Mouse (Mus musculus): ENCODE results near the gene Otulin. TPM values are rescaled to one million over a fixed set of nuclear protein-coding genes. Genes with fewer than 3 reads are reported as not detected.

The Otulin gene
- total RNA-seq, 2 experiments from 2014 or later: 14.9 to 17.4 TPM

DNA sequence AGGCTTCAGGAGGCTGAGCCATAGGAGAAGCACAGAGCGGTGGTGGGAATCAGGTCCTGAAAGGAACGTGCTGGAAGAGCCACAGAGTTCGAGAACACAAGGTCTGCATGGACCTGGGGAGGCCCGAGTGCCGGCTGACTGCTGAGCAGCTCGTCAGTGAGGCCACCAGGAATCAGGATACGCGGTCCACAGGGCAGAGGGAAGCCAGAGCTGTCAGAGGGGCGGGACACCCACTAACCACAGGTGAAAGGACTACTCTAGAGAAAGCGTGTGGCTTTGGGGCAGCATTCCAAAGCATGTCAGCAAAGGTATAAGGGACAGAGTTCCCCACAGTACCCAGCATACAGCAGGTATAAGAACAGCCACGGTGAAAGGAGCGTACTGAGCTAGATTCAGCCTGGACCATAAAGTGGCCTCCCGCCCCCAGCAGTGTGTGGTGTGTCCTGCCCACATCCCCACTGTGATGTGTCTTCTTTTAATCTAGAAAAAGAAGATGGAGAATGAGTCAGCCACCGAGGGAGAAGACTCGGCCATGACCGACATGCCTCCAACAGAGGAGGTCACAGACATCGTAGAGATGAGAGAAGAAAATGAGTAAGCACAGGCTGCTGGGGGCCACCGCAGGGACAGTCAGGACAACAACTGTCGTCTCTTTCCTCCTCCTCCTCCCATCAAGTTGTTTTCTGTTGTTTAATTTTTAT, 37.7 kb downstream of the Otulin start:
- no peak for DNase-seq
- intact Hi-C loops (cut with DNase I; ENCODE audit: low total_unique reads): no loop called here

DNA sequence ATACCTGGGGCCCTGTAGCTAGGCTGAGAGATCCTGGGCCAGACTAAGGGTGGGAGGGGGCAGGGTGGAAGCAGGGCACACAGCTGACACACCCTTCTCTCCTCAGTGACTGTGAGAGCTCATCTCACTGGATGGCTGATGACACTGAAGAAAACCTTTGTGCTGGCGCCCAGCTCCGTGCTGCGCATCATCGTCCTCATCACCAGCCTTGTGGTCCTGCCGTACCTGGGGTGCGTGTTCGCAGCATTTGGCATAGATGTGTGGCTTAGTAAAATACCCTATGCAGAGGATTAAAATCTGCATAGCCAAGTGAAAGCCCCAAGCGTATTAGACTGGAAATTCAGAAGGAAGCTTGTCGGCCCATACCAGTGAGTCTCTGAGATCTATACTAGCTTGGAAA, 39.7 kb downstream of the Otulin start:
- no peak for DNase-seq
- intact Hi-C loops (cut with DNase I; ENCODE audit: low total_unique reads): no loop called here

DNA sequence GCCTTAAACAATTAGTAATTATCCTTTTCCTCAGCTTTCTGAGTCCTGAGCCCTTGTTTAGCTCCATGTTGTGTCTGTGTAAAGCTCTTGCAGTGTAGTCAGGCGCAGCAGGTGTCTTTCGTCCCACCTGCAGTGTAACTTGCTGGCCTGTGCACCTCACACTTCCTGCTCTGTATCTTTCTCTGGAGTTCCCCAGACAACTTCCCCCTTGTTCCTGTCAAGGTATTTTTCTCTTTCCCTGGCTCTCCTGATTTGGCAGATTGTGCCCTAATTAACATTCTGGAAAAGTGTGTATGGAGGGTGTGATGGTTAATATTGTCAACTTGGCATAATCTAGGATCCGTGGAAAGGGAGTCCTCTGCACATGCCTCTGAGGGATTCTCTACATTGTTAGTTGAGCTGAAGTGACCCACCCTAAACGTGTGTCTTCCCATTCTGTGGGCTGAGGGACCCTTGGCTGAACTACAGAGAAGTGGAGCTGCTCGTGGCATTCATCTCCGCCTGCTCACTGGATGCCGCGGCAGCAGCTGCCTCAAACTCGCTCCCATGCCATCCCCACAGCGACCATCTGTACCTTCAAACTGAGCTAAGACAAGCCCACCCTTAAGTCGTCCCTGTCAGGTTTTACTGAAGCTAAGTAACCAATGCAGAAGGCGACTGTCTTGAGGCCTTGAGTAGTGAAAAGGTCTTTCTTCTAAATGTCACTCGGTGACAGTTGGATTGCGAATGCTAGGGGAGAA, 42.2 kb downstream of the Otulin start:
- intact Hi-C loops (cut with DNase I; ENCODE audit: low total_unique reads): loop anchor here (5.0 kb wide), 1 partner anchor 261 kb away; no protein-coding TSS in a partner anchor

DNA sequence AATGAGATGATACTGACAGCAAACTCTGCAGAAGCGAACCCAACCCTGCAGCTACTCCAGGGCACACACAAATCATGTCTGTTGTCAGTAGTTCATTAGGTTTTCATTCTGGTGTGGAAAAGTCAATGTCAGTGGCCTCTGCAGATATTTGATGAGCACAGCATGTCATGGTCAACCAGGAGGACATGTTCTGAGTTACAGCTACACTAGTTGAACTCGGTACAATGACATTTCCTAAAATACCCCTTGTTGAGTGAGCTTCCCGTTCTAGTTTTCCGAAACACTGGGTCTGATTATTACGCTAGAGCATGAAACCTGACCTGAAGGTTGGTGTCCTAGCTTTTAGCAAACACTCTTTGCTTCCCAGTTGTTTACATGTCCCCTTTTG, 44.4 kb downstream of the Otulin start:
- intact Hi-C loops (cut with DNase I; ENCODE audit: low total_unique reads): loop anchor here (5.0 kb wide), 1 partner anchor 259 kb away; no protein-coding TSS in a partner anchor
- no peak for DNase-seq

More for the DNA sequence above, 42.2 kb downstream of the Otulin start:
- no peak for DNase-seq

DNA sequence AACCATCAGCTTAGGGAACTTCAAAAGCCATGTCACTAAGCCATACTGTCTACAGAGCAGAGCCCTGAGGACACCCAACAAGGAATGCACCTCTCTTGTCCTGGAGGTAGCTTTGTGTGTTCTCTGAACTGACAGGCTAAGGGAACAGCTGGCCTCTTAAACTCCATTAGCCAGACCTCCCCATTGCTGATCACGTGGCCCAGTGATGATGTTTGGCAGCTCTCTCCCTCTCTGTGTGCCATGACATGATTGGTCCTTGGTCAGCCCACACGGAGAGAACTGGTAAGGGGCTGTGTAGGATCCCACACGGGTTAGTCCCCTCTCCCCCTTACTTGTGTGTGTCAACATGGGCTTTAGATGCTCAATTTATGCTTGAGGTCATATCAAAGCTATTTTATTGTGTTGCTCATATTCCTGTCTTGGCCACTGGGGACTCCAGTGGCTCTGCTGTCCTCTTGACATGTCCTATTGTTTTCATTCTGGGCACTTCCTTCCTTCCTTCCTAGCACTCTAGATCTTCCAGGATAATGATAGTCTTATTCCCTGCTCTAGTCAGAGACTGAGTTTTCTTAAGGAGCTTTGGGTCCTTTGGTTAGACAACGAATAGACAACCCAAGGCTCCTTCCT, 44.9 kb downstream of the Otulin start:
- DNase-seq: no peak
- intact Hi-C loops (cut with DNase I; ENCODE audit: low total_unique reads): loop anchor here (5.0 kb wide), 1 partner anchor 258 kb away; no protein-coding TSS in a partner anchor

GRCm38 (mm10) chr15:27583620-27584019, 46.9 kb downstream of the Otulin start:
- no peak for DNase-seq
- intact Hi-C loops (cut with DNase I; ENCODE audit: low total_unique reads): no loop called here

GRCm38 (mm10) chr15:27583042-27583441, 47.5 kb downstream of the Otulin start:
- DNase-seq: peak; percentile 64

DNA sequence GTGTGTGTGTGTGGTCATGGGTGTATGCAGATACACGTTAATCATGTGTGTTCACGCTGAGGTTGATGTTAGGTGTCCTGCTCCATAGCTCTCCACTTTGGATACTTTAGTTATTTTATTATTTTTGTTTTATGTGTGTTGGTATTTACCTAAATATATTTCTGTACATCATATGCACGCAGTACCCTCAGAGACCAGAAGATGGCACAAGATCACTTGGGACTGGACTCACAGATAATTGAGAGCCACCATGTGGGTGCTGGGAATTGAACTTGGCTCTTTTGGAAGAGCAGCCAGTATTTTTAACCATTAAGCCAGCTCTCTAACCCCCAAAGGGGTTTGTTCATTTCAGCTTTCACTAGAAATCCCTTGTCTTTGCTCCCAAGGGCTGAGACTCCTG, 48.1 kb downstream of the Otulin start:
- intact Hi-C loops (cut with DNase I; ENCODE audit: low total_unique reads): no loop called here

More at GRCm38 (mm10) chr15:27583042-27583441, 47.5 kb downstream of the Otulin start:
- intact Hi-C loops (cut with DNase I; ENCODE audit: low total_unique reads): no loop called here

GRCm38 (mm10) chr15:27581640-27582039, 48.9 kb downstream of the Otulin start:
- intact Hi-C loops (cut with DNase I; ENCODE audit: low total_unique reads): no loop called here
- no peak for DNase-seq

More for the DNA sequence above, 48.1 kb downstream of the Otulin start:
- DNase-seq: no peak

- intact Hi-C loops (cut with DNase I; ENCODE audit: low total_unique reads): no loop called here
- peak; percentile 22 for DNase-seq
These were observed 49.7 kb downstream of the Otulin start for GRCm38 (mm10) chr15:27580771-27581170.

GRCm38 (mm10) chr15:27579853-27580252, 50.6 kb downstream of the Otulin start:
- intact Hi-C loops (cut with DNase I; ENCODE audit: low total_unique reads): no loop called here
- DNase-seq: no peak

GRCm38 (mm10) chr15:27578918-27579317, 51.6 kb downstream of the Otulin start:
- intact Hi-C loops (cut with DNase I; ENCODE audit: low total_unique reads): no loop called here
- DNase-seq: no peak

GRCm38 (mm10) chr15:27577915-27578780, 52.3 kb downstream of the Otulin start:
- intact Hi-C loops (cut with DNase I; ENCODE audit: low total_unique reads): no loop called here

DNA sequence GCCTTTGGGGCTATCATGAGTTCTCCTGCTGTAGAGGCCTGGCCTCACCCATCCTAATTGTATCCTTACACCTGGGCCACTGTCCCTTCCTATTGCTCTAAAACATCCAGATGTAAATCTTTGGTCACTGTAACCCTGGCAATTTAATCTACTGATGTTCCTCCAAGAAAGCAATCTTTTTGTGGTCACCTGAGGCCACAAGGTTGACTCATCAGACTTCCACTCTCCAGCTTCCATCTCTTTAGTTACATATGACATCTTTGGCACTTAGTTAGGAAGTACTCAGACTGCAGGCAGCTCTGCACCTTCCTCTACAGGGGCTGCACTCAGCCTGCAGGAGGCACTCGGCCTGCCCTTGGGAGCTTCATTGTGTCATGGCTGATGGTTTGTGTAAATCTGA, 53.6 kb downstream of the Otulin start:
- no peak for DNase-seq
- intact Hi-C loops (cut with DNase I; ENCODE audit: low total_unique reads): no loop called here

More at GRCm38 (mm10) chr15:27577915-27578780, 52.3 kb downstream of the Otulin start:
- DNase-seq: no peak

DNA sequence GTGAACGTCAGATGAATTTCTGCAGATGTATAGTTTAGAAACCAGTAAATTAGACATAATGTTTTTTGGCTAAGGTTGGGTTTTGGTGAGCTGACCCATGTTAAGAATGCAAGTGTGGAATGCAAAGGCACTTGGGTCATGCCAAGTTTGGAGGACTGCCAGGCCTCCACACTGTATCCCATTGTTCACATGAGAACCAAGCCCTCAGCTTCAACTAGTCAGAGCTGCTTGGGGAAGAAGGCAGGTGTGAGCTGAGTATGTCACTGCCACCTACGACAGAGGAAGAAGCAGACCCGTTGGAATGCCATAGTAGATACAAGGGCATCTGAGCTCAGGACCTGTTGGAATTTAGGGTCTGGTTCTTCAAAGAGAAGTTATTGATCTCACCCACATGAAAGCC, 54.6 kb downstream of the Otulin start:
- DNase-seq: no peak
- intact Hi-C loops (cut with DNase I; ENCODE audit: low total_unique reads): no loop called here

DNA sequence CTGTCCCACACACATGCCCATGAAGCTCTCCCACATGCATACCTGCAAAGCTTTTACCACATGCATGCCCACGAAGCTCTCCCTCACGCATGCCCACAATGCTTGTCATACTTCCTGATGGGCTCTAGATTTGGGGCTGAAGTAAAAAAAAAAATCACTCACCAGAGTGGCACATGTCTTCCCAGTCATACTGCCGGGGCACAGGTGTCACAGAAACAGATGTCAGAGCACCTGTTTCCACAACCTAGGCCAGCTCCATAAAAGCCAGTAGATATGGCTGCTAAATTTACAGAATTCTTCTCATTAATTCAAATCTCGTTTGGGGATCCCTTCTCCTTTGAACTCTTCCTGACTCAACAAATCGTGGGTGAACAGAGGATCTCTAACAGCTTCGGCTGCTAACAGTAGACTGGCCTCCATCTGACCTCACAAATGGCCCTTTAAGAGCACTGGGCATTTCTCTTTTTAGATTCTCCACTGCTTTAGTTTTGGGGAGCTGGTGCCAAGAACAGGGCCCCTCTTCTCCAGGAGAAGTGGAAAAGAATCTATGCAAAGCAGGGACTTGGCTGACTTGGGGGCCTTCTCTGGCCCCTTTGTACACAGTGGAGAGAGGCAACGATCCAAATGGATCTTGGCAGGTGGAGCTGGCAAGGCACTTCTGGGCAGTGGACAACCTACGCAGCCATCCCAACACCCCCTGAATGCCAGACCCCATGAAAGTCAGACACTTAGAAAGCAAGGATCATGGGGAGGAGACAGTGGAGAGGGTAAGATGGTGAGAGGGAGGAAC, 55.3 kb downstream of the Otulin start:
- DNase-seq: no peak
- intact Hi-C loops (cut with DNase I; ENCODE audit: low total_unique reads): no loop called here

GRCm38 (mm10) chr15:27571179-27571578, 59.3 kb downstream of the Otulin start:
- DNase-seq: peak; percentile 52
- intact Hi-C loops (cut with DNase I; ENCODE audit: low total_unique reads): no loop called here

- intact Hi-C loops (cut with DNase I; ENCODE audit: low total_unique reads): no loop called here
These were observed 60.1 kb downstream of the Otulin start for GRCm38 (mm10) chr15:27570385-27570784.

GRCm38 (mm10) chr15:27569924-27570323, 60.6 kb downstream of the Otulin start:
- DNase-seq: no peak
- intact Hi-C loops (cut with DNase I; ENCODE audit: low total_unique reads): loop anchor here (10.0 kb wide), 1 partner anchor 105 kb away; the partner anchor contains the start of gene Ank

More at GRCm38 (mm10) chr15:27570385-27570784, 60.1 kb downstream of the Otulin start:
- DNase-seq: no peak

Data from gastrocnemius, postnatal 14 days (tissue).